Mouse (Mus musculus): ENCODE measurements around the gene Lrp1.

Gene Lrp1

DNA sequence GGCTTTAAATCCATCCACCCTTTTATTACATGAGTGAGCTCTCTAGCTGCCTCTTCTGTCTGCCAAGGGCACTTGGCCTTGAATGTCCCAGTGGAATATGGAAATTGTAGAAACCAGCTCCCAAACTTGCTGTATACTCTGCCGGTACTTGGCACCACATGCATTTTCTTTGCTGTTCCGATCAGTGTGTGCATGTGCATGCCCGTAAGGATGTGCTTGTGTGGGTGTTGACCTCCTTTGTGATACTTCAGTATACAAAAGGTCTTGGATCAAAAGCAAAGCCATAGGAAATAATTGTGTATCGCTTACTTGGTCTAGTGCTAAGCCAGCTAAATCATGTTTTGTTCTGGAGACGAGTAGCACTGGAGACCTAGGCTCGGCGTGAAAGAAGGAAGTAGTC lies 132.1 kb downstream of the Lrp1 start:
- TF ChIP-seq NANOG (IDR thresholded peaks at IDR 0.05; ENCODE audit: borderline replicate concordance, low read length) (no peak), CTCF (conservative IDR thresholded peaks at IDR 0.05; ENCODE audit: low read length) (no peak)
- no peaks in the 10 kb centered on the region for H3K9me3 ChIP-seq (ENCODE audit: low read length)
- H3K4me1 ChIP-seq (replicated peaks; ENCODE audit: low read depth, low read length): peaks cover 13% of the 10 kb centered on the region
- peaks cover 85% of the 10 kb centered on the region for H3K36me3 ChIP-seq (ENCODE audit: insufficient read depth, low read length)
- H3K4me3 ChIP-seq (replicated peaks; ENCODE audit: low read length): no peak overlapping the region
- no peaks in the 10 kb centered on the region for H3K27me3 ChIP-seq (ENCODE audit: insufficient read depth, low read length)

All from E14TG2a.4 (cell line).